Mouse (Mus musculus) kidney, adult 2 months (tissue): ENCODE data around the gene Dcakd.

Experiments used
- CTCF ChIP-seq: fragments of 200-500 bp; conservative IDR thresholded peaks from 2 replicates; pipeline ENCODE4 v1.5.1; 2011; ENCODE audit warnings: low read depth, mild to moderate bottlenecking, control low read depth, low read length, moderate library complexity, mixed read lengths; ENCODE audit not compliant: insufficient read depth, insufficient read length
- POLR2A ChIP-seq: fragments of 200-500 bp; IDR thresholded peaks from one replicate; pipeline ENCODE4 v1.6.1; 2011; ENCODE audit warnings: low read depth, low read length, control low read depth

- TF ChIP-seq CTCF (no peak), POLR2A (no peak)
These were observed 31.7 kb downstream of the Dcakd start for GRCm38 (mm10) chr11:102996385-102996784.
